ENCODE assay signal across 24 mouse cellular contexts in the genomic region with DNA sequence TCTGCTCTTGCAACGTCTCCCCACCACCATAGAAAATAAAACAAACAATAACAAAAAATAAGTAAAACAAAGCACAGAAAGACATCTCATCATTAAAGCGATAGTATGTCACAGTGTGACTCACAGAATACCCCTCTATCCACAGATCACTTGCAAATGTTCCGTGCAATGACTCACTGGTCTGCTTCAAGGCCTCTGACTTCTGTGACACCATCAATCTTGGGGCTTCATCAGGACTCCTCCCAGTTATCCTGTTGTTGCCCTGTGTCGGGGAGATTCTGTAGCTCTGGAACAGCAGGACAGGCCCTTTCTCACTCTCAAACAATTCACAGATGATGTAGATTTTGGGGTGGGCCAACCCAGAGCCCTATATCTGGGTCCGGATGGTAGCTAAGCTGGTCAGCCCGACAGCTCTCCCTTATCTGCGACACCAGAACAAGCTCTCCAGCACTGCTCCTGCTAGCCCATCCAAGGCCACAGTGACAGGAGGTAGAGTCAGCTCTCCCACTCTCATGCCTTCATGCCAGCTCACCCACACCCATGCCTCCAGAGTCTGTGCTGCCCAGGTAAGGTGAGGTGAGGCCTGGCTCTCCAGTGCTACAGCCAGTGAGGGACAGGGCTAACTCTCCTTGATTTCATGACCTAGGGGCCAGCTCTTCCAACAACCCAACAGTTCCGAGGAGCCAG. TPM values are rescaled to one million over a fixed set of nuclear protein-coding genes. Genes with fewer than 3 reads are reported as not detected.
DNase-seq lines count a peak whose midpoint lies in the region; ATAC-seq and TF ChIP-seq lines count a peak whose summit lies in the region.
"Had no signal": no experiment of that assay in that cellular context is flagged by ENCODE, and none has a peak within 500 bp of the region (broad histone marks: within the 10 kb centered on the region; RNA-seq: fewer than 3 reads in every experiment).

No protein-coding gene starts in this region.

- TF ChIP-seq CTCF in kidney, postnatal 0 days (IDR thresholded peaks at IDR 0.05; ENCODE audit: low read depth): no peak
- TF ChIP-seq CTCF in C2C12 (IDR thresholded peaks at IDR 0.05; ENCODE audit: control insufficient read depth, insufficient read depth, insufficient read length): no peak

- no peak overlapping the region for H3K27ac ChIP-seq in kidney, postnatal 0 days
- H3K27ac ChIP-seq: forebrain, embryonic 15.5 days; heart, embryonic 15.5 days; hindbrain, embryonic 15.5 days; intestine, embryonic 15.5 days; limb, embryonic 12.5 days; liver, embryonic 15.5 days had no signal

- H3ac ChIP-seq in C2C12 (ENCODE audit: control insufficient read depth, insufficient read length, low read depth): no peak overlapping the region

- no peaks in the 10 kb centered on the region for H3K79me3 ChIP-seq in C2C12 (ENCODE audit: low read depth)

- no peak overlapping the region for H3K4me3 ChIP-seq in kidney, postnatal 0 days (replicated peaks; ENCODE audit: low read depth, low read length)
- no peak overlapping the region for H3K4me3 ChIP-seq in C2C12 (ENCODE audit: insufficient read depth, poor library complexity, severe bottlenecking)
- H3K4me3 ChIP-seq: forebrain, embryonic 15.5 days; heart, embryonic 15.5 days; hindbrain, embryonic 15.5 days; intestine, embryonic 15.5 days; limb, embryonic 12.5 days; liver, embryonic 15.5 days had no signal

- no peak overlapping the region for H3K4me2 ChIP-seq in kidney, postnatal 0 days (ENCODE audit: low read length)
- H3K4me2 ChIP-seq: forebrain, embryonic 15.5 days; heart, embryonic 15.5 days; hindbrain, embryonic 15.5 days; intestine, embryonic 15.5 days; limb, embryonic 12.5 days; liver, embryonic 15.5 days had no signal

- peak; percentile 66 for ATAC-seq in kidney, postnatal 0 days (replicated peaks; ENCODE audit: low FRiP score, low read depth)
- ATAC-seq: forebrain, embryonic 15.5 days; intestine, embryonic 15.5 days; midbrain, embryonic 16.5 days had no signal

- WGBS in kidney, postnatal 0 days: 53% methylated on average over 8 of the region's 8 CpGs

- H3K27me3 ChIP-seq in kidney, postnatal 0 days (ENCODE audit: insufficient read depth, low read length): no peaks in the 10 kb centered on the region
- no peaks in the 10 kb centered on the region for H3K27me3 ChIP-seq in C2C12 (ENCODE audit: control insufficient read depth, insufficient read depth, insufficient read length)
- H3K27me3 ChIP-seq: forebrain, embryonic 15.5 days; heart, embryonic 15.5 days; hindbrain, embryonic 15.5 days; intestine, embryonic 15.5 days; limb, embryonic 12.5 days; liver, embryonic 15.5 days had no signal

- no peaks in the 10 kb centered on the region for H3K9me3 ChIP-seq in kidney, postnatal 0 days (replicated peaks; ENCODE audit: low read length)
- H3K9me3 ChIP-seq: heart, embryonic 15.5 days; hindbrain, embryonic 15.5 days; intestine, embryonic 15.5 days; limb, embryonic 12.5 days; liver, embryonic 15.5 days had no signal

- H3K4me1 ChIP-seq in kidney, postnatal 0 days (replicated peaks; ENCODE audit: insufficient read depth, low read length): no peaks in the 10 kb centered on the region
- H3K4me1 ChIP-seq: forebrain, embryonic 15.5 days; hindbrain, embryonic 15.5 days; intestine, embryonic 15.5 days; limb, embryonic 12.5 days; liver, embryonic 15.5 days had no signal

- H3K9ac ChIP-seq in kidney, postnatal 0 days (ENCODE audit: low read depth, low read length): no peak overlapping the region
- H3K9ac ChIP-seq: forebrain, embryonic 15.5 days; heart, embryonic 15.5 days; hindbrain, embryonic 15.5 days; intestine, embryonic 15.5 days; limb, embryonic 12.5 days; liver, embryonic 15.5 days had no signal

- DNase-seq in kidney, postnatal 0 days (ENCODE audit: low spot score): peak; percentile 73
- no peak for DNase-seq in kidney, postnatal 25 days
- DNase-seq in adrenal gland, adult (ENCODE audit: inconsistent age in 2 of 2, low spot score in 1 of 2): peak; percentile 82 to 94
- DNase-seq in adrenal gland, postnatal 36 days: peak; percentile 64 to 70
- no peak for DNase-seq in gastrocnemius, postnatal 25 days
- DNase-seq in cerebellum, postnatal 10 days: no peak
- DNase-seq: B cell, adult 2 months; cerebellum, postnatal 14 days; embryo, embryonic 11 days; gastrocnemius, postnatal 36 days; heart, postnatal 4 days; kidney, postnatal 36 days; layer of hippocampus, adult 9-11 months; lung, postnatal 10 days; right cerebral cortex, postnatal 4 days; thymus, postnatal 14 days had no signal

- H3K79me2 ChIP-seq in C2C12 (ENCODE audit: control insufficient read depth, insufficient read depth): no peaks in the 10 kb centered on the region

- H3K36me3 ChIP-seq in kidney, postnatal 0 days (ENCODE audit: insufficient read depth, low read length): no peaks in the 10 kb centered on the region
- no peaks in the 10 kb centered on the region for H3K36me3 ChIP-seq in C2C12 (ENCODE audit: control insufficient read depth, insufficient read depth)
- H3K36me3 ChIP-seq: heart, embryonic 15.5 days; hindbrain, embryonic 15.5 days; intestine, embryonic 15.5 days; limb, embryonic 12.5 days; liver, embryonic 15.5 days had no signal

TF ChIP-seq in C2C12, 6 proteins besides CTCF, POLR2A, EP300 and RAD21:
- TF ChIP-seq MAX (IDR thresholded peaks at IDR 0.05) (no peak), CEBPB (IDR thresholded peaks at IDR 0.05; ENCODE audit: low read depth) (no peak), USF1 (IDR thresholded peaks at IDR 0.05; ENCODE audit: low read depth) (no peak), MYOG (IDR thresholded peaks at IDR 0.05; ENCODE audit: control insufficient read depth, extremely low read depth, insufficient read length) (no peak), FOSL1 (IDR thresholded peaks at IDR 0.05; ENCODE audit: insufficient read depth, low read length, poor library complexity, severe bottlenecking) (peak; percentile 25), MYOD1 (IDR thresholded peaks at IDR 0.05; ENCODE audit: control insufficient read depth, insufficient read length, low read depth) (no peak)

RNA-seq across cellular contexts. Expression of gene Dgki, which starts 28.9 kb away (rescaled TPM):
- 0.76 and 0.85 TPM in 2 replicates for polyA plus RNA-seq in kidney, postnatal 0 days (2015; fragmentation: Nextera tagmentation; extraction: Ambion mirVana)
- polyA plus RNA-seq in C2C12 (2012; fragmentation: generic; extraction: Trizol): not detected
- total RNA-seq in adrenal gland, postnatal 36 days (2021): 1 to 10 TPM; 1.4 to 2.6 TPM
- under 1 TPM; 0.13 to 0.15 TPM for total RNA-seq in gastrocnemius, postnatal 25 days (2021)

Comparison
In these comparisons a context has a peak if more than half of its experiments do, and no peak if none do; other contexts are left out.
1. DNase-seq: peak in kidney, postnatal 0 days (single experiment), adrenal gland, adult (2 of 2) and adrenal gland, postnatal 36 days (2 of 2); none in kidney, postnatal 25 days (0 of 2), gastrocnemius, postnatal 25 days (single experiment) and cerebellum, postnatal 10 days (0 of 2).